8 mouse cellular contexts compared by ENCODE assay signal in genomic region chr9:108489702-108490558, GRCm38 (mm10). TPM values are rescaled to one million over a fixed set of nuclear protein-coding genes. Genes with fewer than 3 reads are reported as not detected.
DNase-seq lines count a peak whose midpoint lies in the region; ATAC-seq and TF ChIP-seq lines count a peak whose summit lies in the region.

No protein-coding gene starts in this region.

- TF ChIP-seq CTCF in left cerebral cortex, adult 2 months (IDR thresholded peaks at IDR 0.05), result no peak
- no peak for TF ChIP-seq CTCF in midbrain, postnatal 0 days (IDR thresholded peaks at IDR 0.05)

- no peak for DNase-seq in left cerebral cortex, adult 2 months (ENCODE audit: extremely low spot score in 1 of 2, low spot score in 2 of 2)
- no peak for DNase-seq in left cerebral cortex, postnatal 36 days (ENCODE audit: low spot score in 2 of 2)
- no peak for DNase-seq in embryonic facial prominence, embryonic 10.5 days (ENCODE audit: low spot score)
- DNase-seq in midbrain, postnatal 0 days (ENCODE audit: low spot score), result no peak
- DNase-seq in ovary, adult 18-20 months (ENCODE audit: low spot score), result no peak
- DNase-seq in urinary bladder, postnatal 36 days (ENCODE audit: low spot score in 2 of 2), result no peak
- DNase-seq in embryo, embryonic 10.5 days (ENCODE audit: low spot score), result no peak

- H3K4me3 ChIP-seq in left cerebral cortex, adult 2 months, result peak overlapping the region; percentile 98
- H3K4me3 ChIP-seq in embryonic facial prominence, embryonic 10.5 days, result peak overlapping the region; percentile 76
- peak overlapping the region; percentile 93 for H3K4me3 ChIP-seq in hindbrain, embryonic 16.5 days (ENCODE audit: low read length)
- H3K4me3 ChIP-seq in midbrain, postnatal 0 days (ENCODE audit: low read depth, low read length), result peak overlapping the region; percentile 96

- intact Hi-C loops in left cerebral cortex, adult 2 months (cut with DNase I), result loop anchor here (2.0 to 10.0 kb wide), 2 partner anchors 27 to 915 kb away; partner anchors contain the start of genes Hyal1, Naa80 and Qrich1
- intact Hi-C loops in left cerebral cortex, postnatal 36 days (cut with DNase I), result no loop called here

- peaks cover 25% of the 10 kb centered on the region for H3K4me1 ChIP-seq in embryonic facial prominence, embryonic 10.5 days
- peaks cover 19% of the 10 kb centered on the region for H3K4me1 ChIP-seq in hindbrain, embryonic 16.5 days (ENCODE audit: control insufficient read depth, insufficient read depth, low read depth, low read length)
- H3K4me1 ChIP-seq in midbrain, postnatal 0 days (ENCODE audit: insufficient read depth, low read length), result 0 out of 2 replicates have a peak, but pooled peaks cover 9% of the 10 kb centered on the region

- H3K36me3 ChIP-seq in embryonic facial prominence, embryonic 10.5 days (replicated peaks), result peaks cover 85% of the 10 kb centered on the region
- H3K36me3 ChIP-seq in hindbrain, embryonic 16.5 days (ENCODE audit: control insufficient read depth, insufficient read depth, low read length), result peaks cover 23% of the 10 kb centered on the region
- peaks cover 26% of the 10 kb centered on the region for H3K36me3 ChIP-seq in midbrain, postnatal 0 days (ENCODE audit: insufficient read depth, low read length)

- peak overlapping the region; percentile 94 for H3K9ac ChIP-seq in hindbrain, embryonic 16.5 days (ENCODE audit: low read depth, low read length)
- peak overlapping the region; percentile 84 for H3K9ac ChIP-seq in midbrain, postnatal 0 days (replicated peaks; ENCODE audit: low read length, poor library complexity, severe bottlenecking)

- no peaks in the 10 kb centered on the region for H3K9me3 ChIP-seq in embryonic facial prominence, embryonic 10.5 days
- no peaks in the 10 kb centered on the region for H3K9me3 ChIP-seq in hindbrain, embryonic 16.5 days (ENCODE audit: control insufficient read depth, low read length)
- no peaks in the 10 kb centered on the region for H3K9me3 ChIP-seq in midbrain, postnatal 0 days (ENCODE audit: low read length)

- ATAC-seq in hindbrain, embryonic 16.5 days, result peak; percentile 9; the same call in 1 of the 2 replicates
- ATAC-seq in midbrain, postnatal 0 days (ENCODE audit: low FRiP score), result peak; percentile 1; the same call in 1 of the 2 replicates

- peak overlapping the region; percentile 96 for H3K27ac ChIP-seq in left cerebral cortex, adult 2 months
- peak overlapping the region; percentile 88 for H3K27ac ChIP-seq in embryonic facial prominence, embryonic 10.5 days (replicated peaks)
- H3K27ac ChIP-seq in hindbrain, embryonic 16.5 days (ENCODE audit: low read depth, low read length), result peak overlapping the region; percentile 95
- H3K27ac ChIP-seq in midbrain, postnatal 0 days (ENCODE audit: low read depth, low read length), result peak overlapping the region; percentile 97

- peak overlapping the region; percentile 59 for H3K4me2 ChIP-seq in hindbrain, embryonic 16.5 days (ENCODE audit: low read length)
- peak overlapping the region; percentile 57 for H3K4me2 ChIP-seq in midbrain, postnatal 0 days (ENCODE audit: low read depth, low read length, poor library complexity, severe bottlenecking)

- 70% methylated on average over 26 of the region's 26 CpGs for WGBS in embryonic facial prominence, embryonic 10.5 days
- WGBS in hindbrain, embryonic 16.5 days, result 61% methylated on average over 26 of the region's 26 CpGs
- WGBS in midbrain, postnatal 0 days, result 65% methylated on average over 26 of the region's 26 CpGs

- no peaks in the 10 kb centered on the region for H3K27me3 ChIP-seq in embryonic facial prominence, embryonic 10.5 days (replicated peaks; ENCODE audit: low read depth, poor library complexity, severe bottlenecking)
- H3K27me3 ChIP-seq in hindbrain, embryonic 16.5 days (replicated peaks; ENCODE audit: control insufficient read depth, insufficient read depth, low read length), result no peaks in the 10 kb centered on the region
- no peaks in the 10 kb centered on the region for H3K27me3 ChIP-seq in midbrain, postnatal 0 days (ENCODE audit: insufficient read depth, low read length)

RNA-seq across cellular contexts. Expression of gene Usp19, which starts 0.5 kb away (rescaled TPM):
- total RNA-seq in left cerebral cortex, adult 2 months (2021), result 100 to 1,000 TPM; 153 to 167 TPM
- 100 to 1,000 TPM; 124 to 154 TPM for total RNA-seq in left cerebral cortex, postnatal 36 days (2021)
- polyA plus RNA-seq in embryonic facial prominence, embryonic 10.5 days (2016; fragmentation: Nextera tagmentation; extraction: Ambion mirVana), result 84.7 and 93.7 TPM in 2 replicates
- 56.3 and 71.4 TPM in 2 replicates for polyA plus RNA-seq in hindbrain, embryonic 16.5 days (2015; fragmentation: Nextera tagmentation; extraction: Ambion mirVana)
- total RNA-seq in midbrain, postnatal 0 days (2014; rRNA removed), result 86.5 and 113 TPM in 2 replicates
- polyA plus RNA-seq in midbrain, postnatal 0 days (2015; fragmentation: Nextera tagmentation; extraction: Ambion mirVana), result 48.2 and 50.7 TPM in 2 replicates

RNA-seq across cellular contexts. Expression of gene Lamb2, which starts 10.4 kb away (rescaled TPM):
- total RNA-seq in left cerebral cortex, adult 2 months (2021), result 10 to 100 TPM; 28.2 to 29.4 TPM
- 10 to 100 TPM; 22.8 to 43.1 TPM for total RNA-seq in left cerebral cortex, postnatal 36 days (2021)
- 33.2 and 33.5 TPM in 2 replicates for polyA plus RNA-seq in embryonic facial prominence, embryonic 10.5 days (2016; fragmentation: Nextera tagmentation; extraction: Ambion mirVana)
- polyA plus RNA-seq in hindbrain, embryonic 16.5 days (2015; fragmentation: Nextera tagmentation; extraction: Ambion mirVana), result 17.1 and 26.5 TPM in 2 replicates
- 56.5 and 169 TPM in 2 replicates for total RNA-seq in midbrain, postnatal 0 days (2014; rRNA removed)
- 15.8 and 18.5 TPM in 2 replicates for polyA plus RNA-seq in midbrain, postnatal 0 days (2015; fragmentation: Nextera tagmentation; extraction: Ambion mirVana)

RNA-seq across cellular contexts. Expression of gene Qars, which starts 17.6 kb away (rescaled TPM):
- 10 to 100 TPM; 75.3 to 78.0 TPM for total RNA-seq in left cerebral cortex, adult 2 months (2021)
- total RNA-seq in left cerebral cortex, postnatal 36 days (2021), result 10 to 100 TPM; 73.6 to 76.9 TPM
- 118 and 119 TPM in 2 replicates for polyA plus RNA-seq in embryonic facial prominence, embryonic 10.5 days (2016; fragmentation: Nextera tagmentation; extraction: Ambion mirVana)
- polyA plus RNA-seq in hindbrain, embryonic 16.5 days (2015; fragmentation: Nextera tagmentation; extraction: Ambion mirVana), result 62.3 and 64.6 TPM in 2 replicates
- 107 and 146 TPM in 2 replicates for total RNA-seq in midbrain, postnatal 0 days (2014; rRNA removed)
- 62.0 and 62.6 TPM in 2 replicates for polyA plus RNA-seq in midbrain, postnatal 0 days (2015; fragmentation: Nextera tagmentation; extraction: Ambion mirVana)

RNA-seq across cellular contexts. Expression of gene Qrich1, which starts 26.7 kb away (rescaled TPM):
- total RNA-seq in left cerebral cortex, adult 2 months (2021), result 100 to 1,000 TPM; 140 to 155 TPM
- 100 to 1,000 TPM; 135 to 149 TPM for total RNA-seq in left cerebral cortex, postnatal 36 days (2021)
- 167 and 168 TPM in 2 replicates for polyA plus RNA-seq in embryonic facial prominence, embryonic 10.5 days (2016; fragmentation: Nextera tagmentation; extraction: Ambion mirVana)
- polyA plus RNA-seq in hindbrain, embryonic 16.5 days (2015; fragmentation: Nextera tagmentation; extraction: Ambion mirVana), result 106 and 126 TPM in 2 replicates
- 240 and 284 TPM in 2 replicates for total RNA-seq in midbrain, postnatal 0 days (2014; rRNA removed)
- 103 and 109 TPM in 2 replicates for polyA plus RNA-seq in midbrain, postnatal 0 days (2015; fragmentation: Nextera tagmentation; extraction: Ambion mirVana)

RNA-seq across cellular contexts. Expression of gene Klhdc8b, which starts 28.5 kb away (rescaled TPM):
- total RNA-seq in left cerebral cortex, adult 2 months (2021), result 10 to 100 TPM; 30.7 to 32.8 TPM
- 10 to 100 TPM; 31.1 to 33.9 TPM for total RNA-seq in left cerebral cortex, postnatal 36 days (2021)
- polyA plus RNA-seq in embryonic facial prominence, embryonic 10.5 days (2016; fragmentation: Nextera tagmentation; extraction: Ambion mirVana), result 21.6 and 24.2 TPM in 2 replicates
- 54.8 and 68.6 TPM in 2 replicates for polyA plus RNA-seq in hindbrain, embryonic 16.5 days (2015; fragmentation: Nextera tagmentation; extraction: Ambion mirVana)
- 82.4 and 86.3 TPM in 2 replicates for total RNA-seq in midbrain, postnatal 0 days (2014; rRNA removed)
- polyA plus RNA-seq in midbrain, postnatal 0 days (2015; fragmentation: Nextera tagmentation; extraction: Ambion mirVana), result 56.1 and 59.2 TPM in 2 replicates
